Mouse (Mus musculus) ES-E14 (cell line): ENCODE measurements around the gene Acss1.

ENCODE experiments used
- CHD2 ChIP-seq: IDR thresholded peaks from 2 replicates; pipeline ENCODE4 v1.6.1; 2014; ENCODE audit warnings: mild to moderate bottlenecking, low read depth, low read length, inconsistent platforms
- MAFK ChIP-seq: IDR thresholded peaks from 2 replicates; pipeline ENCODE4 v1.6.1; 2014; ENCODE audit warnings: mild to moderate bottlenecking, low read depth, low read length, inconsistent platforms; ENCODE audit not compliant: insufficient read depth
- ZC3H11A ChIP-seq: IDR thresholded peaks from 2 replicates; pipeline ENCODE4 v1.6.1; 2012; ENCODE audit warnings: low read depth, mild to moderate bottlenecking, inconsistent platforms, low read length, borderline replicate concordance
- ZNF384 ChIP-seq: IDR thresholded peaks from 2 replicates; pipeline ENCODE4 v1.6.1; 2012; ENCODE audit warnings: low read depth, low read length, inconsistent platforms

GRCm38 (mm10) chr2:150569847-150570590, 98.3 kb downstream of the Acss1 start, which contains the start of gene Cst7:
- TF ChIP-seq ZC3H11A (no peak), ZNF384 (no peak), MAFK (no peak), CHD2 (no peak)
